Mouse (Mus musculus): Measurements from ENCODE around the gene Zbtb4. TPM values are rescaled to one million over a fixed set of nuclear protein-coding genes. Genes with fewer than 3 reads are reported as not detected.

Zbtb4 gene
- polyA plus RNA-seq, 1 experiment from 2014 or later: 5.4 TPM

- Histone ChIP-seq H3K27ac (peak overlapping the region; percentile 59; the same call in 1 of the 2 replicates), H3K4me3 (peak overlapping the region; percentile 60), H3K4me1 (peaks cover 62% of the 10 kb centered on the region), H3K4me2 (peak overlapping the region; percentile 97), H3K36me3 (0 out of 2 replicates have a peak, but pooled peaks cover 6% of the 10 kb centered on the region), H3K27me3 (peaks cover 64% of the 10 kb centered on the region), H3K9me3 (no peaks in the 10 kb centered on the region), H3K9ac (peak overlapping the region; percentile 40)
- WGBS: under 1% methylated on average over 33 of the region's 33 CpGs
- peak; percentile 26; the same call in 1 of the 2 replicates for ATAC-seq (ENCODE audit: insufficient number of reproducible peaks, low FRiP score, low TSS enrichment, low read depth)
Observed at GRCm38 (mm10) chr11:69802648-69803105, 37.0 kb downstream of the Zbtb4 start.

- Histone ChIP-seq H3K4me3 (peak overlapping the region; percentile 60), H3K27me3 (peaks cover 58% of the 10 kb centered on the region), H3K27ac (peak overlapping the region; percentile 35; the same call in 1 of the 2 replicates), H3K4me1 (peaks cover 62% of the 10 kb centered on the region), H3K36me3 (0 out of 2 replicates have a peak, but pooled peaks cover 2% of the 10 kb centered on the region), H3K9me3 (no peaks in the 10 kb centered on the region), H3K4me2 (peak overlapping the region; percentile 97), H3K9ac (peak overlapping the region; percentile 40; the same call in 1 of the 2 replicates)
- ATAC-seq (ENCODE audit: insufficient number of reproducible peaks, low FRiP score, low TSS enrichment, low read depth): 0 out of 2 replicates have a peak, but pooled peaks have one; percentile 0
- 4% methylated on average over 12 of the region's 12 CpGs for WGBS
Observed at GRCm38 (mm10) chr11:69803328-69803727, 37.6 kb downstream of the Zbtb4 start.

DNA sequence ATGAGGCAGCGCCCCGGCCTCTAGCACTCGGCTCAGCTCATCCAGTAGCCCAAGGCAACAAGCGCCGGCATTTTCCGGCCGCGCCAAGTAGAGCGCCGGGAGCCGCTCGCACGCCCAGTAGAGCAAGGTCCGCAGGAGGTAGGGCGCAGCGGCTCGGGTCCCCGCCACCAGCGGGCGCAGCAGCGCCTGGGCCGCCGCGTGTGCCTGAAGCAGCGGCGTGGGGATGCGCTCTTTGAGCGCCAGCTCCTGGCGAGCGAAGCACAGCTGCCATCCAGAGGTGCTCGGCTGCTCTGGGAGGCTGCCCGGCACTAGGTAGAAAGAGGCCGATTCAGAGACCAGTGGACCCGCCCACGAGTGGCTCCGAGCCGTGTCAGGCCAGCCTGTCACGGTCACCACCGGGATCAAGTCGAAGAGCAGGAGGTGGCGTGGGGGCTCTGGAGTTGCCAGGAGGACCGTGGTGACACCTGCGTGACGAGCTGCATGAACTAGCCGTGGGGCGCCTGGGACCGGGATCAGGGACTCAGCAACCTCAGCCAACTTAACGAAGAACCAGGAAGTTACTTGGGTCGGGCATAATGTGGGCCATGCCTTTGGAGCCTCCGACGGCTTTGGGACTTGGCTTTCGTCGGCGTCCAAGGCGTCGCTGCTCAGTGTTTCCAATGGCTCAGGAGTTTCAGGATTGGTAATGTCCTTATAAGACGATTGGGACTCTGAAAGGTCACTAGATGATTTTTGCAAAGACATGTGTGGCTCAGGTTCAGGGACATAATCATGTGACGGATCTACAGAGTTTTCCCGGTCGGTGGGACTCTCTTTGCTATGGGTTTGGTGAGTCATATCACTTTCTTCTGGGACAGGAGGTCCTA is 38.3 kb downstream of the Zbtb4 start:
- Histone ChIP-seq H3K36me3 (no peaks in the 10 kb centered on the region), H3K4me3 (peak overlapping the region; percentile 60), H3K9ac (peak overlapping the region; percentile 40), H3K27me3 (peaks cover 56% of the 10 kb centered on the region), H3K27ac (peak overlapping the region; percentile 35; the same call in 1 of the 2 replicates), H3K9me3 (no peaks in the 10 kb centered on the region), H3K4me1 (peaks cover 62% of the 10 kb centered on the region), H3K4me2 (peak overlapping the region; percentile 97)
- WGBS: 2% methylated on average over 58 of the region's 60 CpGs
- peak; percentile 43; the same call in 1 of the 2 replicates for ATAC-seq (ENCODE audit: insufficient number of reproducible peaks, low FRiP score, low TSS enrichment, low read depth)

GRCm38 (mm10) chr11:69804652-69804940 is 38.9 kb downstream of the Zbtb4 start:
- no peak for ATAC-seq (ENCODE audit: insufficient number of reproducible peaks, low FRiP score, low TSS enrichment, low read depth)
- WGBS: 7% methylated on average over 12 of the region's 12 CpGs
- H3K4me1 ChIP-seq: peaks cover 56% of the 10 kb centered on the region
- peak overlapping the region; percentile 97 for H3K4me2 ChIP-seq
- no peaks in the 10 kb centered on the region for H3K36me3 ChIP-seq
- peak overlapping the region; percentile 60 for H3K4me3 ChIP-seq
- peaks cover 56% of the 10 kb centered on the region for H3K27me3 ChIP-seq
- H3K9me3 ChIP-seq: no peaks in the 10 kb centered on the region
- no peak overlapping the region for H3K27ac ChIP-seq
- H3K9ac ChIP-seq: no peak overlapping the region

DNA sequence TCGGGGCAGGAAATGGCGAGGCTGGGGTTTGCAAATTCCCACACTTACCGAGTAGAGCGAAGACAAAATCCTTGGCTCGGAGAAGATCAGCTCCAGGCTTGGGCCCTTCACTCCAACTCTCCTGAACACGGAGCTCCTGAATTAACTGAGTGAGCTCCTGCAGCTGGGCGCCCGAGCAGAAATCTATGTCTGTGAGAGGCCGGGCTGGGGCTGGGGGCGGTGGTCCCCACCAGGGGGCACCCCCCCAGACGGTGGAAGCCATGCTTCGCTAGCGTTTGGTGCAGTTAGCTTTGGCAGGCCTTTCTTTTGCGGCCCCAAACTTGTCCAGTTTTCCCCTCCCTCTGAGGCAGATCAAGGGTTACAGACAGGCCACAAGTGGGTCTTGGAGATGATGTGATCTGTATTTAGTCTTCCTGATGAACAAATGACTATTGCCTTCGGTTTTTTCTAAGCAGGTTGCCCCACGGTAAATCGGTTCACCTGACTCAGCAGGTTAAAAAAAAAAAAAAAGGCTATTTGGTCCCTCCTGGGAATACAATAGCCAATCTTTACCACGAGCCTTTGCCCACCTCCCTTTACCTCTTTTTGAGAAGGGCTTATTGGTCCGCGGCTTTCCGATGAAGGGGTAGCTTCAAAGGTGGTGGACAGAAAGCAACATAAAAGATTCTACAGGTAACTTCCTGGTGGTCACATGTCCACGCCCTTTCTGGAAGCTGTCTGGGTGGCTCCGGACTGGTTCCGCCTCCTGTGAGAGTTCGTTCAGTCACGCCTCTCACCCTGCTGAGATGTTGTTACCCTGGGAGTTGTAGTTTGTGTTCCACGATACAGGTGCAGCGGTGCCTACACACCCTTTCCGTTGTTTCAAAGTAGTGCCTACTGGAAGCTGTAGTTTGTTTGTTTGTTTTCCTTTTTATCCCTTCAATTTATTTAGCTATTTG is 39.5 kb downstream of the Zbtb4 start, which contains the start of gene Tmem102:
Gene Tmem102 (minus strand): TSS at position 653 of the 938 bp plus-strand sequence.
- ATAC-seq (ENCODE audit: insufficient number of reproducible peaks, low FRiP score, low TSS enrichment, low read depth): no peak
- no peak within 1 kb of the TSS for H3K9ac ChIP-seq
- H3K36me3 ChIP-seq: no peaks in the 10 kb centered on the region
- peaks cover 49% of the 10 kb centered on the region for H3K4me1 ChIP-seq
- WGBS: 12% methylated on average over 29 of the region's 29 CpGs
- peak within 1 kb of the TSS; percentile 60 for H3K4me3 ChIP-seq
- peaks cover 54% of the 10 kb centered on the region for H3K27me3 ChIP-seq
- no peak within 1 kb of the TSS for H3K27ac ChIP-seq
- peak within 1 kb of the TSS; percentile 97 for H3K4me2 ChIP-seq
- H3K9me3 ChIP-seq: no peaks in the 10 kb centered on the region

DNA sequence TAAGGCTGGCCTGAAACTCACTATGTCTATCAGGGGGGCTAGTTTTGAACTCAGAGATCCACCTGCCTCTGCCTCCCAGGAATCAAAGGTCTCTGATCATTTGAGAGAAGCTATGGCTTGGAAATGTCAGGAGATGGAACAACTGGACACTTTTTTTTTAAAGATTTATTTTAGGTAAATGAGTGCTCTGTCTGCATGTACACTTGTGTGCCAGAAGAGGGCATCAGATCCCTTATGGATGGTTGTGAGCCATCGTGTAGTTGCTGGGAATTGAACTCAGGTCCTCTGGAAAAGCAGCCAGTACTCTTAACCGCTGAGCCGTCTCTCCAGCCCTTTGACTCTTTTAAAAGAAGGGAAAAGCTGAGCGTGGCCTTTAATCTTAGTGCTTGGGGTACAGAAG is 40.7 kb downstream of the Zbtb4 start:
- Histone ChIP-seq H3K9ac (no peak overlapping the region), H3K27me3 (peaks cover 45% of the 10 kb centered on the region), H3K4me3 (no peak overlapping the region), H3K4me2 (no peak overlapping the region), H3K36me3 (no peaks in the 10 kb centered on the region), H3K27ac (no peak overlapping the region), H3K9me3 (no peaks in the 10 kb centered on the region), H3K4me1 (peaks cover 38% of the 10 kb centered on the region)
- WGBS: 83% methylated on average over 4 of the region's 4 CpGs
- no peak for ATAC-seq (ENCODE audit: insufficient number of reproducible peaks, low FRiP score, low TSS enrichment, low read depth)

DNA sequence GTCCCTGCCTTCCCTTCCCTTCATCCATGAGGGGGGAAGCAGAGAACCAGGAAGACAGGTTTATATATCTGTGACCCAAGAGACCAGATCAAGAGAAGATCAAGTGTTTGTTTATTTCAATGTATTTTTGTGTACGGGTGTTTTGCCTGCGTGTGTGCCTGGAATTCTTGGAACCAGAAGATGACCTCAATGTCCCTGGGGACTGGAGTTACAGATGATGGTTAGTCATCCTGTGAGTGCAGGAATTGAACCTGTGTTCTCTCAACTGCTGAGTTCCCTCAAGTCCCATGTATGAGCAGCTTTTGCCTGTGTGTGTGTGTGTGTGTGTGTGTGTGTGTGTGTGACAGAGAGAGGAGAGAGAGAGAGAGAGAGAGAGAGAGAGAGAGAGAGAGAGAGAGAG is 41.9 kb downstream of the Zbtb4 start:
- WGBS: 81% methylated on average over 2 of the region's 2 CpGs
- Histone ChIP-seq H3K36me3 (no peaks in the 10 kb centered on the region), H3K4me1 (peaks cover 25% of the 10 kb centered on the region), H3K9ac (no peak overlapping the region), H3K9me3 (no peaks in the 10 kb centered on the region), H3K4me2 (no peak overlapping the region), H3K27ac (no peak overlapping the region), H3K4me3 (no peak overlapping the region), H3K27me3 (peaks cover 36% of the 10 kb centered on the region)
- ATAC-seq (ENCODE audit: insufficient number of reproducible peaks, low FRiP score, low TSS enrichment, low read depth): no peak

- no peak overlapping the region for H3K9ac ChIP-seq
- H3K36me3 ChIP-seq: no peaks in the 10 kb centered on the region
- no peak overlapping the region for H3K27ac ChIP-seq
- H3K4me3 ChIP-seq: no peak overlapping the region
- H3K4me2 ChIP-seq: no peak overlapping the region
- H3K4me1 ChIP-seq: no peaks in the 10 kb centered on the region; the same call in 1 of the 2 replicates
- no peak for ATAC-seq (ENCODE audit: insufficient number of reproducible peaks, low FRiP score, low TSS enrichment, low read depth)
- H3K9me3 ChIP-seq: no peaks in the 10 kb centered on the region
- peaks cover 17% of the 10 kb centered on the region for H3K27me3 ChIP-seq
Observed at GRCm38 (mm10) chr11:69810280-69810679, 44.6 kb downstream of the Zbtb4 start.

GRCm38 (mm10) chr11:69815155-69815554 is 49.4 kb downstream of the Zbtb4 start, which contains the start of gene Gm39566:
Gene Gm39566 (minus strand): TSS chr11:69815298.
- Histone ChIP-seq H3K4me1 (no peaks in the 10 kb centered on the region), H3K27ac (no peak within 1 kb of the TSS), H3K27me3 (no peaks in the 10 kb centered on the region), H3K9me3 (no peaks in the 10 kb centered on the region), H3K4me3 (no peak within 1 kb of the TSS), H3K36me3 (no peaks in the 10 kb centered on the region), H3K9ac (no peak within 1 kb of the TSS), H3K4me2 (no peak within 1 kb of the TSS)
- ATAC-seq (ENCODE audit: insufficient number of reproducible peaks, low FRiP score, low TSS enrichment, low read depth): no peak
- 62% methylated on average over 10 of the region's 10 CpGs for whole genome bisulfite sequencing

DNA sequence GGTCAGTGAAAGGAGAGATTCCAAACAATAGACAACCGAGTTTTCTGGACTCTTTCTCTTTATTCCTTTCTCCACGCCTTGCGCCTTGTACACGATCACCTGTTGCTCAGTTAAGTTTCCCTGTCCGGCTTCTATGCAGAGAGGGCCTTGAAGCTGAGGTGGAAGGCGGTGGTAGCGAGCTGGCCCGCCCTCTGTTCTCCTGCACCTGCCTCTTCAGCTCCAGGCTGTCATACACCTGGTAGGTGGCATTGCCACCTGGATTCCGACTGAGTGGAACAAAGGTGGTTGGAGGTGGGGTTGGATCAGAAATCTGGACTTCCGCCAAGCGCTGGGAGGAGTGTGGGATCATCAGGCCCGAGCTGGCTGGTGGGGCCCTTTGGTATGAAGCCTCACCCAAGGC is 50.8 kb downstream of the Zbtb4 start:
- Histone ChIP-seq H3K36me3 (no peaks in the 10 kb centered on the region), H3K4me3 (no peak overlapping the region), H3K27me3 (no peaks in the 10 kb centered on the region), H3K27ac (no peak overlapping the region), H3K4me2 (no peak overlapping the region), H3K9ac (no peak overlapping the region), H3K9me3 (no peaks in the 10 kb centered on the region), H3K4me1 (no peaks in the 10 kb centered on the region)
- WGBS: 89% methylated on average over 12 of the region's 12 CpGs
- no peak for ATAC-seq (ENCODE audit: insufficient number of reproducible peaks, low FRiP score, low TSS enrichment, low read depth)

- no peak for ATAC-seq (ENCODE audit: insufficient number of reproducible peaks, low FRiP score, low TSS enrichment, low read depth)
- Histone ChIP-seq H3K4me3 (no peak within 1 kb of the TSS), H3K9me3 (no peaks in the 10 kb centered on the region), H3K27ac (no peak within 1 kb of the TSS), H3K36me3 (no peaks in the 10 kb centered on the region), H3K4me1 (no peaks in the 10 kb centered on the region), H3K9ac (no peak within 1 kb of the TSS), H3K27me3 (no peaks in the 10 kb centered on the region), H3K4me2 (no peak within 1 kb of the TSS)
- WGBS: 68% methylated on average over 2 of the region's 2 CpGs
Observed at GRCm38 (mm10) chr11:69818365-69818764, 52.7 kb downstream of the Zbtb4 start, which contains the start of gene Spem2. Gene Spem2 (minus strand): TSS chr11:69818465.

Measured in limb, embryonic 15.5 days (tissue).